Mouse (Mus musculus) stomach, embryonic 15.5 days (tissue): Measurements from ENCODE around the gene Cyth3. TPM values are rescaled to one million over a fixed set of nuclear protein-coding genes. Genes with fewer than 3 reads are reported as not detected.

Experiments
- ATAC-seq: fragments of 200-750 bp; cut with Nextera tagmentation; 2 replicates; pipeline ENCODE4 v1.8.0; 2017; ENCODE audit warnings: low read depth, moderate number of reproducible peaks, moderate TSS enrichment; ENCODE audit not compliant: insufficient read depth, low FRiP score
- H3K27ac ChIP-seq: fragments of 300-500 bp; sonication (generic); 2 replicates; pipeline ENCODE4 v1.5.1; 2015; ENCODE audit warnings: mild to moderate bottlenecking, inconsistent platforms
- H3K27me3 ChIP-seq: fragments of 300-500 bp; sonication (generic); replicated peaks from 2 replicates; pipeline ENCODE4 v1.6.1; 2015; ENCODE audit warnings: inconsistent platforms
- H3K36me3 ChIP-seq: fragments of 300-500 bp; sonication (generic); 2 replicates; pipeline ENCODE4 v1.6.1; 2015; ENCODE audit warnings: inconsistent platforms
- H3K4me1 ChIP-seq: fragments of 300-500 bp; sonication (generic); 2 replicates; pipeline ENCODE4 v1.6.1; 2015; ENCODE audit warnings: inconsistent platforms
- H3K4me2 ChIP-seq: fragments of 300-500 bp; sonication (generic); 2 replicates; pipeline ENCODE4 v1.6.1; 2015; ENCODE audit warnings: mild to moderate bottlenecking, inconsistent platforms
- H3K4me3 ChIP-seq: fragments of 300-500 bp; sonication (generic); replicated peaks from 2 replicates; pipeline ENCODE4 v1.5.1; 2015; ENCODE audit warnings: inconsistent platforms
- H3K9ac ChIP-seq: fragments of 300-500 bp; sonication (generic); 2 replicates; pipeline ENCODE4 v1.6.1; 2015; ENCODE audit warnings: inconsistent platforms
- H3K9me3 ChIP-seq: fragments of 300-500 bp; sonication (generic); 2 replicates; pipeline ENCODE4 v1.6.1; 2016; ENCODE audit warnings: inconsistent platforms
- WGBS: fragments of 180-500 bp; shearing (Covaris S2); methylation state at CpG from one replicate; pipeline ENCODE4 v1.1.7; 2015; 5-methylcytosine and 5-hydroxymethylcytosine counted together
- polyA plus RNA-seq: library from polyadenylated mRNA; unstranded; fragments of >200 nt; fragmentation: Nextera tagmentation; extraction: Ambion mirVana; gene quantifications from 2 replicates; pipeline ENCODE4 v1.2.1, GENCODE M21; 2015

Gene Cyth3
- polyA plus RNA-seq, result 49.8 and 53.9 TPM in 2 replicates

DNA sequence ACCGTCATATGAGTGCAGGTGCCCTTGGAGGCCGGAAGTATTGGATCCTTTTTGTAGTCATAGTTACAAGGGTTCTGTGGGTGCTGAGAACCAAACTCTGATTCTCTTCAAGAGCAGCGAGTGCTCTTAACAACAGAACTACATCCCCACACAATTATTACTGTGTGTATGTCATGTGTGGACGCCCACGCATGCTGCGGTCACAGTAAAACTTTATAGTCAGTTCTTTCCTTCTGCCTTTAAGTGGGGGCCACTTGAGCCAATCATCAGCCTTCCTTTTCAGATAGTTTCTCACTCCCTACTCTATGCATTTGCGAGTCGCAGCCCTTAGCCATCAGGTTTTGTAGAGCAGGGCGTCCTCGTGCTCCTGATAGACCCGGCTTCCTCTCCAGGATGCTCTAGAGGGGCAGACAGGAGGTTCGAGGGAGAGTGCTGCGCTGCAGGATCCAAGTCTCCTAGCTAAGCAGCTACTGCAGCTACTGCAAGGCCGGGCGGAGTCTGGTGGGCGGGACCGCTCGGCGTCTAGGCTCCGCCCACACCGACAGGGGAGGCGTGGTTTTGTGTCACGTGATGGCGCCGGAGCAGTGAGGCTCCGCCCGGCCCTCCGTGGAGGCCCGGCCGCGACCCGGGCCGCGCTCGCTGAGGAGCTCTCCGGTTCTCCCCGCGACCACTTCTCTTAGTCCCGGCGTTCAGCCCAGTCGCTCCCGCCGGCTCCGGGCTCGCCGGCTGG lies at the start of gene Cyth3:
Gene Cyth3 (plus strand): TSS at position 555 of the 730 bp plus-strand sequence.
- Histone ChIP-seq H3K9ac (peak within 1 kb of the TSS; percentile 82), H3K4me3 (peak within 1 kb of the TSS; percentile 83), H3K36me3 (no peaks in the 10 kb centered on the region), H3K27ac (peak within 1 kb of the TSS; percentile 83), H3K9me3 (no peaks in the 10 kb centered on the region), H3K27me3 (no peaks in the 10 kb centered on the region), H3K4me1 (peaks cover 26% of the 10 kb centered on the region), H3K4me2 (peak within 1 kb of the TSS; percentile 70)
- peak; percentile 88 for ATAC-seq
- WGBS, result 7% methylated on average over 46 of the region's 46 CpGs

DNA sequence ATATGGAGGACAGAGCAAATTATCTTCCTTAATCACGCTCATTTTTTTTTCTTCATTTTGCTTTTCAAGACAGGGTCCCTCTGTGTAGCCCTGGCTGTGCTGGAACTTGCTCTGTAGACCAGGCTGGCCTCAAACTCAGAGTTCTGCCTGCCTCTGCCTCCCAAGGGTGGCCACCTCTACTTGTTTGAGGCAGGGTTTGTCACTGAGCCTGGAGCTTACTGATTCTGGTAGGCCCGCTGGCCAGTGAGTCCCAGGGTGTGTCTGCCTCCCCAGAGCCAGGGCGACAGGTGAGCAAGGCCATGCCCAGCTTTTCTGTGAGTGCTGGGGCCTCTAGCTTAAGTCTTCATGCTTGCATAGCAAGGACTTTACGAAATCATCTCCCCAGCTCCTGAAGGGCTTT lies 49.2 kb upstream of the Cyth3 start:
- H3K36me3 ChIP-seq, result no peaks in the 10 kb centered on the region
- H3K27ac ChIP-seq, result no peak overlapping the region
- no peak overlapping the region for H3K4me2 ChIP-seq
- ATAC-seq, result no peak
- WGBS, result 85% methylated on average over 4 of the region's 4 CpGs
- no peak overlapping the region for H3K9ac ChIP-seq
- H3K4me1 ChIP-seq, result 0 out of 2 replicates have a peak, but pooled peaks cover 5% of the 10 kb centered on the region
- H3K4me3 ChIP-seq, result no peak overlapping the region
- H3K9me3 ChIP-seq, result no peaks in the 10 kb centered on the region
- H3K27me3 ChIP-seq, result no peaks in the 10 kb centered on the region

DNA sequence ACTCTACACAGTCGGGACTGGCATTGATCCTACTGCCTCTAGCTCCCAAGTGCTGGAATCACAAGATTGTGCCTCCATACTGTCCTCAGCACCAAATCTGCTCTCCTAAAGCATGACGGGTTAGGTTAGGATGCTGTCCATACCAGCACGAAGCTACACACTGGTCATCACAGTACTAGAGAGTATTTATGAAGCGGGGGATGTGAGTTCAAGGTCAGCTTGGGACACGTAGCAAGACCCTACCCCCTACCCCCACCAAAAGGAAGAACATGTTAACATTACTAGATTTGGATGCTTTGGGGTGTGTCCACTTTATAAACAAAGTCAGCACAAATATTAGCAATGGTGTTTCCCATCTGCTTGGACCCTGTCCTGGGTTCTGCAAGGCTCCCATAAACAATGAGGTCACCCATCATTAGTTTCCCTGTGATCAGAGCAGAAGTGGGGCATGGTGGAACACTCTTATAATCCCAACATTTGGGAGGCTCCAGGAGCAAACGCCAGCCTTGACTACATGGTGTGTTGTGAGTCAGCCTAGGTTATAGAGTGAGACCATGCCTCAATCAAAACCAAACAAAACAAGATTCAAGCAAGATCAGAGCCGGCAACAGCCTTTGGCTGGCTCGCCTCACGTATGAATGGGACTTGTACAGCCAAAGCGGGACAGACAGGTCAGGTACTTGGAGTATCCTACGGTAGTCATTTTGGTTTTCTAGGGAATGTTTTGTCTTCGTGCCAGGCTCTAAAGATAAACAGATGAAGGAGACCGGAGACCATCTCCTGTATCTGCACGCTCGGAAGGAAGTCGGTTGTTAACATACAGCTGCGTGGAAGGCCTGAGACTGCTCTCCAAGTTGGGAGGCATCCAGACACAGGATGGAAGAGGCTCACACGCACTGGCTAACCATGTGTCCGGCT lies 47.7 kb upstream of the Cyth3 start:
- peak; percentile 33 for ATAC-seq
- Histone ChIP-seq H3K4me1 (0 out of 2 replicates have a peak, but pooled peaks cover 5% of the 10 kb centered on the region), H3K4me3 (no peak overlapping the region), H3K27ac (peak overlapping the region; percentile 79), H3K27me3 (no peaks in the 10 kb centered on the region), H3K9ac (no peak overlapping the region), H3K4me2 (peak overlapping the region; percentile 27; the same call in 1 of the 2 replicates), H3K9me3 (no peaks in the 10 kb centered on the region), H3K36me3 (no peaks in the 10 kb centered on the region)
- 52% methylated on average over 19 of the region's 19 CpGs for WGBS

DNA sequence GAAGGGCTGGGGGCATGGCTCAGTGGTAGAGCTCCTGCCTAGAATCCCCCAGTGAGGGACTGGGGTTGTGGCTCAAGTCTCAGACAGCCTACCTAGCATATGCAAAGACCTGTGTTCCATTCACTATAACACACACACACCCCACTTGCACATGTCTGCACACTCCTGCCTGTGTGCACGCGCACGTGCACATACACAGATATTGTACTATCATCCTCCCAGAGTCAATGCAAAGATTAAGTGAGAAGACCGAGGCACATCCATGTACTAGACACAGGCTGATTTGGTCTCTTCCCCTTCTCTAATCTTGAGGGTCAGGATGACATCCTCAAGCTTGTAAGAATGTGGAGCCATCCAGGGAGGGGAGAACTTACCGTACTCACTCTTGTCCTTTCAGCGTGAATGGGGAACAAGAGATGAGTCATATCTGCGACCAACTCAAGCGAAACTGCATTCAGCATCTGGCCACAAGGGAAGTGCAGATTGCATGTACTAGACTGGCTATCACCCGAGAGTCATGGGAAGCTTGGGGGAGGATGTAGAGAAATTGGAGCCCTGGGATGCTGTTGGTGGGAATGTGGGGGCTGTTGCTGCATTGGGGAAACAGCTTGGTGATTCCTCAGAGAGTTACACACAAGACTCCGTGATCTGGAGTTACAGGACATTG lies 42.6 kb upstream of the Cyth3 start:
- Histone ChIP-seq H3K27ac (no peak overlapping the region), H3K9me3 (no peaks in the 10 kb centered on the region), H3K27me3 (no peaks in the 10 kb centered on the region), H3K9ac (no peak overlapping the region), H3K4me3 (no peak overlapping the region), H3K4me1 (0 out of 2 replicates have a peak, but pooled peaks cover 5% of the 10 kb centered on the region), H3K4me2 (no peak overlapping the region), H3K36me3 (no peaks in the 10 kb centered on the region)
- ATAC-seq, result no peak
- 84% methylated on average over 10 of the region's 10 CpGs for WGBS

DNA sequence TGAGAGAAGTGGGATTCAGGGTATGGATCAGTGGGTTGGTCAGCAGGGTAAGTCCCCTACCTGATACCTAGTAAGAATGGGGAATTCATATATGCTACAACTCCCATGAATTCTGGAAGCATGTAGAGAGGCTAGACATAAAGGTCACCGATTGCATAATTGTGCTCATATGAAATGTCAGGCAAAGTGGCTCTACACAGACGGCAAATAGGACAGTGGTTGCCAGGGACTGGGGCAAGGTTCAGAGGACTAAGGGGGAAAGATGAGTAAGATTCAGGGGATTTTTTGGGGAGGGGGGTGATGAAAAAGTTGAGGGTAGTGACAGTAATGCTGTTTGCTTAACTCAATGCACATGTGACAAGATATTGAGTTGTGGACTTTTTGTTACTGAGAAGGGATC lies 41.3 kb upstream of the Cyth3 start:
- no peak overlapping the region for H3K4me2 ChIP-seq
- ATAC-seq, result no peak
- no peaks in the 10 kb centered on the region for H3K4me1 ChIP-seq
- H3K36me3 ChIP-seq, result no peaks in the 10 kb centered on the region
- H3K4me3 ChIP-seq, result no peak overlapping the region
- WGBS, result 82% methylated on average over 2 of the region's 2 CpGs
- no peaks in the 10 kb centered on the region for H3K27me3 ChIP-seq
- no peak overlapping the region for H3K9ac ChIP-seq
- H3K27ac ChIP-seq, result no peak overlapping the region
- no peaks in the 10 kb centered on the region for H3K9me3 ChIP-seq

DNA sequence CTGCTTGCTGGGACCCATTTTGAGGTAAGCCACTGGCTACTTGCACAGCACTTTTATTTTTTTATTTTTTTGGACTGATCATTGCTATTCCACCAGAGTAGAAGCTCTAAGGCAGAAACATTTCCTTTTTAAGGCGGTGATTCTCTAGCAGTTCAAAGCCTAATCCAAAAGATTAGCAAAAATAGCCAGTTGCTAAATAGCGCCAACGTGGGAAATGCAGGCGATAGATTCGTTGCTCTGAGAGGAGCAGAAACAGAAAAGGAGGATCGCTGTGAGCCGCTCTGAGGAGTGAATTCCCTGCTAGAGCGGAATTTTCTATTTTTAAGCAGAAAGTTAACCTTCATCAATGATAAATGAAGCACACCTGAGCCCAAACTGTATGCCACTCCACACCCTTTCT lies 40.4 kb upstream of the Cyth3 start:
- Histone ChIP-seq H3K27ac (no peak overlapping the region), H3K36me3 (no peaks in the 10 kb centered on the region), H3K4me1 (no peaks in the 10 kb centered on the region), H3K4me2 (no peak overlapping the region), H3K9me3 (no peaks in the 10 kb centered on the region), H3K9ac (no peak overlapping the region), H3K27me3 (no peaks in the 10 kb centered on the region), H3K4me3 (no peak overlapping the region)
- no peak for ATAC-seq
- WGBS, result 77% methylated on average over 8 of the region's 8 CpGs

DNA sequence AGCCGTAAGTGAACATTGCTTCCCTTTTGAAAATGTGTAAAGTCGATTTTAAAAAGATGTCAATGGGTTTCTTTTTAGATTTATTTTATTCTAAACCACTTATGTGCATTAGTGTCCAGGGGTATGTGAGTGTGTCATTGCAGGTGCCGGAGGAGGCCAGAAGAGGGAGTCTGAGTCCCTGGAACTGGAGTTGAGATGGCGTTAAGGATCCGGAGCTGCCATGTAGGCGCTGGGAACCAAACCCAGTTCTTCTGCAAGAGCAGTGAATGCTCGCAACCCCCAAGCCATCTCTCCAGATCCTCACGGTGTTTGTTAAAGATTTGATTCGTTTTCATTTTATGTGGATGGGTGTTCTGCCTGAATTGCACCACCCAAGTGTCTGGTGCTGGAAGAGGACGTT lies 39.2 kb upstream of the Cyth3 start:
- Histone ChIP-seq H3K9ac (no peak overlapping the region), H3K27ac (no peak overlapping the region), H3K27me3 (no peaks in the 10 kb centered on the region), H3K9me3 (no peaks in the 10 kb centered on the region), H3K4me2 (no peak overlapping the region), H3K36me3 (no peaks in the 10 kb centered on the region), H3K4me1 (no peaks in the 10 kb centered on the region), H3K4me3 (no peak overlapping the region)
- ATAC-seq, result no peak
- WGBS, result 90% methylated on average over 10 of the region's 10 CpGs

DNA sequence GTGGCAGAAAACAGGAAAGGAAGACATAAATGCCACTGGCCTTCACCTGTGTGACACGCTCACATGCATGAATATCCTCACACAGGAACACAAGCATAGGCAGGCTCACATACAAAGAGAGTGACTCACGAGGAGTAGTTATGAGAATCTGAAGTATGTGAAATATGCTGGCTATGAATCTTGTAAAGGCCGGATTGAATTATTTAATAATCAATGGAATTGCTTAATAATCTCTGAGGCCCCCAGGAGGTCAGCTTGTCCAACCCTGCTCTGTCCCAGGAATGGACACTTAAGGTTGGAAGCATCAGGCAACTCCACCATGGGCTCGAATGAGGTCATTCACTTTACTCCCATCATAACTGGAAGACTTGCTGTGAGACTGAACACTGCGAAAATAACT lies 37.3 kb upstream of the Cyth3 start:
- Histone ChIP-seq H3K9ac (no peak overlapping the region), H3K36me3 (no peaks in the 10 kb centered on the region), H3K27me3 (no peaks in the 10 kb centered on the region), H3K9me3 (no peaks in the 10 kb centered on the region), H3K4me3 (no peak overlapping the region), H3K4me2 (no peak overlapping the region), H3K27ac (no peak overlapping the region), H3K4me1 (peaks cover 8% of the 10 kb centered on the region; the same call in 1 of the 2 replicates)
- ATAC-seq, result no peak
- WGBS, result 70% methylated on average over 5 of the region's 5 CpGs

DNA sequence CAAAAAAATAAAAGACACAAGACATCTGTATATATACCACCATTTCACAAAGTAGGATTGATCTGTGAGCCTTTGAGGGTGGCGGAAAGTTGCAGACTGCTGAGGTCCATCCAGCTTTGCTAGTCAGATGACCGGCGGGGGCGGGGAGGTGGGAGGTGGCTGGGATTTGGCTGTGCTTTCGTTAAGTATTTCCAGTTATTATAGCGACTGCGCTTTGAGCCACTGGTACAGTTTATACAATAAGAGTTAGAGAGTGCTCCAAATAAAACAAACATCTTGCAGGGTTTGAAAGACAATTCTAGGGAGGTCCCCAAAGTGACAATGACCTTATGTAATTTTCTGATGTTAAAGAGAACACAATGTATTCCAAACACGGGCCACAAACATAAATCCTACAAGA lies 35.9 kb upstream of the Cyth3 start:
- WGBS, result 76% methylated on average over 8 of the region's 8 CpGs
- H3K9me3 ChIP-seq, result no peaks in the 10 kb centered on the region
- H3K36me3 ChIP-seq, result no peaks in the 10 kb centered on the region
- H3K27me3 ChIP-seq, result no peaks in the 10 kb centered on the region
- H3K4me3 ChIP-seq, result no peak overlapping the region
- no peak for ATAC-seq
- H3K9ac ChIP-seq, result no peak overlapping the region
- peaks cover 8% of the 10 kb centered on the region; the same call in 1 of the 2 replicates for H3K4me1 ChIP-seq
- H3K4me2 ChIP-seq, result no peak overlapping the region
- no peak overlapping the region for H3K27ac ChIP-seq

DNA sequence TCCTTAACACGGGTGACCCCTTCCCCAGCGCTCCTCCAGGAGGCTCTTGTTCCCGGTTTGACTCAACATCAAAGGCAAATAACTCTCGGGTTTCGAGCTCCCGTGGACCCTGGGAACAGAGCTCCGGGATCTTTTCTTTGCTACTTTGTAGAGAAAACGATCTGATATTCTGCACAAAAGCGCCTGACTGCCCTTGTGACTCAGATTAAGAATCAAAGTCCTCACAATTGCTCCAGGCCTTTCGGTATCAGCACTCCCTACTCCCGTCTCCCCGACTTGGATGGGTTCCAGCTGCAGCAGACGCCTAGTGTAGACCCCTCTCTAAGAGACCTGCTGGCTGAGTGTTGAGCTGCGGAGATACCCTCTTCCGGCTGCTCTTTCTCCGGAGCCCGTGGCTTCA lies 33.1 kb upstream of the Cyth3 start:
- H3K9ac ChIP-seq, result no peak overlapping the region
- H3K27ac ChIP-seq, result peak overlapping the region; percentile 49; the same call in 1 of the 2 replicates
- H3K36me3 ChIP-seq, result no peaks in the 10 kb centered on the region
- no peaks in the 10 kb centered on the region for H3K27me3 ChIP-seq
- H3K4me1 ChIP-seq, result peaks cover 8% of the 10 kb centered on the region; the same call in 1 of the 2 replicates
- H3K4me3 ChIP-seq, result no peak overlapping the region
- no peaks in the 10 kb centered on the region for H3K9me3 ChIP-seq
- 32% methylated on average over 17 of the region's 17 CpGs for WGBS
- ATAC-seq, result peak; percentile 82
- peak overlapping the region; percentile 8; the same call in 1 of the 2 replicates for H3K4me2 ChIP-seq

DNA sequence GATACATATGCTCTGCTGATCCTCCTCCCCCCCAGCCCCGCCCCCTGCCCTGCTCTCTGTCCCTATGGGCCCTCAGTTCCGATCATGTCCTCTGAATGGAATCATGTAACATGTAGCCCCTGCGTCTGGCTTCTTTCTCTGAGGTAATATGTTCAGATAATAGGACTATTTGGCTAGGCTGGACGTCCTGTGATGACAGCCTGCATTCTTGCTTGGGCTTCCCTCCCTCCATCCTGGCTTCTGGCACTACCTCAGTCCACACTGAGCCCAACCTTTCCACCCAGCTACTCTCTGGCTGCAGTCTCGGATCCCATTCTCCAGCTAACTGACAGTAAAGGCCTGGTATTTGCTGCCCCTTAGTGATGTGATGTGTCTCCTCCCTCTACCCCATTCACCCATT lies 29.3 kb upstream of the Cyth3 start:
- Histone ChIP-seq H3K4me3 (no peak overlapping the region), H3K9ac (no peak overlapping the region), H3K27ac (no peak overlapping the region), H3K36me3 (no peaks in the 10 kb centered on the region), H3K27me3 (no peaks in the 10 kb centered on the region), H3K4me1 (peaks cover 8% of the 10 kb centered on the region; the same call in 1 of the 2 replicates), H3K4me2 (no peak overlapping the region), H3K9me3 (no peaks in the 10 kb centered on the region)
- WGBS, result 68% methylated on average over 5 of the region's 5 CpGs
- no peak for ATAC-seq
